Mouse (Mus musculus) midbrain, embryonic 13.5 days (tissue): ENCODE results near the gene Slc6a6. TPM values are rescaled to one million over a fixed set of nuclear protein-coding genes. Genes with fewer than 3 reads are reported as not detected.

ENCODE experiments used
- polyA plus RNA-seq: library from polyadenylated mRNA; unstranded; fragments of >200 nt; fragmentation: Nextera tagmentation; extraction: Ambion mirVana; gene quantifications from 2 replicates; pipeline ENCODE4 v1.2.1, GENCODE M21; 2015

Gene Slc6a6
- polyA plus RNA-seq, 1 experiment from 2014 or later: 84.4 TPM

Other genes with a start within 250 kb of the Slc6a6 start
- 28.1 and 28.6 TPM in 2 replicates for gene Chchd4, start 210.5 kb upstream of the Slc6a6 start, polyA plus RNA-seq
- 48.4 and 49.4 TPM in 2 replicates for gene Tmem43, start 210.3 kb upstream of the Slc6a6 start, polyA plus RNA-seq
- gene Xpc, start 168.2 kb upstream of the Slc6a6 start, polyA plus RNA-seq: 22.9 and 23.9 TPM in 2 replicates
- gene Lsm3, start 168.1 kb upstream of the Slc6a6 start, polyA plus RNA-seq: 199 and 201 TPM in 2 replicates
- gene Grip2, start 143.2 kb downstream of the Slc6a6 start, polyA plus RNA-seq: 4.4 and 4.8 TPM in 2 replicates
- gene Ccdc174, start 194.0 kb downstream of the Slc6a6 start, polyA plus RNA-seq: 47.5 and 61.8 TPM in 2 replicates
- 1.3 and 1.6 TPM in 2 replicates for gene 4930590J08Rik, start 218.8 kb downstream of the Slc6a6 start, polyA plus RNA-seq